Mouse (Mus musculus): ENCODE data around the gene Cradd.

Cradd gene

DNA sequence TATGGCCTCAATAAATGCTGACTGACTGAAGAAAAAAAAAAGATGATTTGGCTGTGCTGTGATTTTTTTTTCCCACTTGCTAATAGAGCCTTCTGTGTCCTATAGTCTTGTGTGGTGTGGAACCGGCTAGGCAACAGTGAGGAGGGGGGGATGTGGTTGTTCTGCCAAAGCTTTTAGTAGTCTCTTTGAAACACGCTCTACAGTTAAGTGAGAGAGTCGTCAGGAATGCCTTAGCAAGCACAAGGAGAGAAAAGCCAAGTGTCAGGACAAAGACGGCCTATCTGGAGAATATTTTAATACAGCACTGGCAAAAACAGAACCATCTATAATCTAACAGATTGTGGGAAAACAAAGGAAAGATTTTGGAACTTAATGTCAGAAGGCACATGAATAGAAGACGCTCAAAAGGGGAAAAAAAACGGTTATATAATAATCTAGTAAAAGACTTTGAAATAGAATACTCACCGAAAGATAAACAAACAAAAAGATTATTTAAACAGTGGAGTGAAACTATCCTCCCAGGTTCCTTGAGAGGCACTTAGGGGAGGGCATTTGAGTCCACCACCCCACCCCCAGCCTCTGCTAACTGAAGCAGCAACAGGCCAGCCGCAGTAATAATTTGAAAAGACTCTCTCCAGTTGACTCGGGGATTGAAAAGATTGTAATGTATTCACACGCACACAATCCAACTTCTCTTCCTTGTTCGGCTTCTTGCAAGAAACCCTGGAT, 16.9 kb downstream of the Cradd start:
- DNase-seq (ENCODE audit: extremely low spot score, low spot score) = no peak

- DNase-seq (ENCODE audit: extremely low spot score, low spot score) = no peak
These were observed 19.7 kb downstream of the Cradd start for GRCm38 (mm10) chr10:95304240-95304639.

DNA sequence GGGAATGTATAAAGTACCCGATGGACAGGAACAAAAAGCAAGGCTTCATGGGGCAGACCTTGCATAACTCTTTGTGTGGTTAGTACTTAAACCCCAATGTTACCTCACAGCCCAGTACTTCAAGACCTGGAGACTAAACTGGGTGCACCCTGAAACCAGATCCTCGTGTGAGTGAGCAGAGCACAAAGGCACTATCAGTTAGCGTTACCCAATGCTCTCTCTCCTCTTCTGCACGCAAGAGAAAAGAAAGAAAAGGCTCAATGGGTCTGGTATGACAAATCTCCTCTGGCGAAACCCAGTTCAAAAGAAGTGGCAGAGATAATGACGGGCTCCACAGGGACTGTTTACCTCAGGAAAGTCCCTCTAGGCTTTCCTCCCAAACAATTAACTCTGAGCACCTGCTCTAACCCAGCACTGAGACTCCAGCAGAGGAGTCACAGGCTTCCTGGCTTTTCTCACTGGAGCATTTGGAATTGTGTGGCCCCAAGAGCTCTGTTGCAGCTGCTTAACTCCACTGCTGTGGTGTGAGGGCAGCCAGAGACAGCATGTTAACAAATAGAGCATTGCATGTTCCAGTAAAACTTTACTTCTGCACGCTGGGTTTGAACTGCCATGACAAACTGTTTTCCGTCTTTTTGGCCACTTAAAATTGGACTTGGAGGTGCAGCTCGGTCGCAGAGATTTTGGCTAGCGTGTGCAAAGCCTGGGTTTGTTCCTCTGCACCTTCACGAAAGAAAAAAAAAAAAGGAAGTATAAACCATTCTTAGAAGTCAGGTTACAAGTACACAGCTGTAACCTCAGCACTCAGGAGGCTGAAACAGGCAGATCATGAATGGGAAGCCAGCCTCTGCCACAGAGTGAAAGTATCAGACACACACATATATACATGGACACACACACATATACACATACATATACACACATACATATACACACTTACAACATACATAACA, 21.4 kb downstream of the Cradd start:
- DNase-seq (ENCODE audit: extremely low spot score, low spot score) = no peak

DNA sequence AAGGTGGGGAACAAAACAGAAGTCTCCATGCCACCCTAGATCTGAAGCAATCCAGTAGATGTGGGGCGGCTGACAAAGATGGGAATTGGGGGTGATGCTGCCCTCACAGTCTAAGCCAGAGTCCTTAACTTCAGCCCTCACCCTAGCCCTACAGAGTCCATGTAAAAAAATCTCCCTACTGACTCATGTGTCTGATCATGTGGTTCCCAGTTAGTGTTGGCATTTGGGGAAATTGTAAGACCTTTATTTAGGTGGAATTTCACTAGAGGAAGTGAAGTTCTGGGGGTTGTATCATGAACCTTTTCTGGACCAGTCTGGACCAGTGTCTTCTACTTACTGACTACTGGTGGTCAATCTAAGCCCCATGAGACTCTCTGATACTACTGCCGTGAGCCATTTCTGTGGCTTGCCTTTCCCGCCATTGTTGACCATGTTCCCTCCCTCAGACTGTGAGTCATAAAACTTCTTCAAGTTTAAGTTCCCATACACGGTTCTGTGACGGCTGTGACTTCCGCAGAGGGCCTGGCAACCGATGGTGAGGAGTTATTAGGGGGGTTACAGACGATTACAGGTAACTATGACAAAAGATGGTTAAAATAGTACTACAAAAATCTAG, 23.6 kb downstream of the Cradd start:
- DNase-seq (ENCODE audit: extremely low spot score, low spot score) = no peak

DNA sequence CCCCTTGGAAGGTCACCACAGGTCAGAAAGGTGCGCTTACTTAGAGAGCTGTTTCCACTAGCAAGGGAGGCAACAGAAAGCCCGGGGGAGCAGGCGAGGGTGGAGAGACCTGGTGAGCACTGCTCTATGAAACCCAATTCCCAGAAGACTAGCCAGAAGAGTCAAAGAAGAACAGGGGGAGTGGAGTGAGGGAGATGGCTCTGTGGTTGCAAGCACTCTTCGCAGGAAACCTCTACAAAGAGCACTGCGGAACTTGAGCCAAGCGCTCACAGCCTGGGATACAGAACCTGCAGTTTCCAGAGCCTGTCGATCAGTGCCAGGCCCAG, 24.2 kb downstream of the Cradd start:
- no peak for DNase-seq (ENCODE audit: extremely low spot score, low spot score)

- no peak for DNase-seq (ENCODE audit: extremely low spot score, low spot score)
These were observed 24.7 kb downstream of the Cradd start for GRCm38 (mm10) chr10:95299010-95299807.

DNA sequence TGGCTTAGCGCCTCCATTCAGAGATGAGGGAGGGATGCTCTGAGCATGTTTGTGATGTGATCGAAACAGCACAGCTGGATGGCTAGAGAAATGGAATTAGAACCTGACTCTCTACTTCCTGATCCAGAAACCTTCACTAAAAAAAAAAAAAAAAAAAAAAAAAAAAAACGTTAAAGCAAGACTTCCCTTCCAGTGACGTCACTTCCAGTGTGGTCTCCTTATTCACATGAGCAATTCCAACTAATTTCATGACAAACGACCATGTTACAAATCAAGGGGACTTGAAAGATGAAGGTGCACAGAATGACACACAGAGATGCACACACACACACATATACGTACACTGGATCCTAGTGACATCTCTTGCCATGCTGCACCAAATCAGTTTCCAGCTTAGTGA, 25.4 kb downstream of the Cradd start:
- no peak for DNase-seq (ENCODE audit: extremely low spot score, low spot score)

- no peak for DNase-seq (ENCODE audit: extremely low spot score, low spot score)
These were observed 26.2 kb downstream of the Cradd start for GRCm38 (mm10) chr10:95297690-95298104.

- no peak for DNase-seq (ENCODE audit: extremely low spot score, low spot score)
These were observed 26.9 kb downstream of the Cradd start for GRCm38 (mm10) chr10:95297024-95297423.

GRCm38 (mm10) chr10:95293261-95293660, 30.7 kb downstream of the Cradd start:
- no peak for DNase-seq (ENCODE audit: extremely low spot score, low spot score)

DNA sequence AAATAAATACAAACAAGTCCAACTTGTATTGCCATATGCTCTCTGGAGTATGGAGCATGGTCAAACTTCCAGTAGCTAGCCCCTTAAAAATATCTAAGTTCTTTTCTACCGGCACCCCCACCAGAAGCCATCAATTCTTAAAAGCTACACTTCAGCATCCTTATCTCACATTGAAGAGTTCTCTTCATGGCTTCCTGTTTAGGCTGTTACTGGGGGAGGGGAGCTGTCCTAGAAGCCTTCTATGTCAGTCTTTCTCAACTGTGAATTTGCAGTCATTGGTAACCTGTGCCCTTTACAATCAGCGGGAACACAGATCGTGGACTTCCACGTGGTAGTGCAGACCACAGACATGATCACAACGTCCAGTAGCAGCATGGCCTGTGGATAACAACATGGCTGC, 31.7 kb downstream of the Cradd start:
- no peak for DNase-seq (ENCODE audit: extremely low spot score, low spot score)

DNA sequence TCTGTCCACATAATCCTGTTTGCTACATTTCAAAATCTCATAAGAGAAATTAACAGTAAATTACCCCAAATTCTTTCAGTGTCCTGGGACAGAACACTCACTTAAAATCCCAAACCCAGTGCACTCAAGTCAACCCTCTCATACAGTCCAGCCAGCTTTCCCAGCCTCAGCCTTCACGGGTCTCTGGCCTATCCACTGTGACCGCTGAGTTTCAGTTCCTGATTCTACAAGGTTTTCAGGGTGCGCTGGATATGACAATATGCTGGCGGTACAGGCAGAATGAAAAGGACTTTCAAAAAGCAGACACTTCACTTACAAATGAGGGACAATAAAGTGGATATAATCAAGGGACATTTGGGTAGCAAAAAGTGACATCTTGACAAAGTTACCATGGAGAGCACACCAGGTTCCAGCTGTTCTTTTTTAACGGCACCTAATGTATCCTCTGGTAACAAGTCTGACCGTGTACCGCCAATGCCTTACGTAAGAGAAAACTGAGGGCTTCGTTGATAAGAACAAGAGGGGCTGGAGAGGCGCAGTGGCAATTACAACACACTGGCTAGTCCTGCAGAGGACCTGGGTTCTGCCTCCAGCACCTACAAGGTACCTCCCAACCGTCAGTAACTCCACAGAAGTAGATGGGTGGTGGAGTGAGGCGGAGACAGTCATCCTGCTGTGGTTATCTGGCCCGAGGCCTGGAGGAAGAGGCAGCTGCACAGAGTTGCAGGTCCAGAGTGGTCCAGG, 32.6 kb downstream of the Cradd start:
- DNase-seq (ENCODE audit: extremely low spot score, low spot score) = no peak

DNA sequence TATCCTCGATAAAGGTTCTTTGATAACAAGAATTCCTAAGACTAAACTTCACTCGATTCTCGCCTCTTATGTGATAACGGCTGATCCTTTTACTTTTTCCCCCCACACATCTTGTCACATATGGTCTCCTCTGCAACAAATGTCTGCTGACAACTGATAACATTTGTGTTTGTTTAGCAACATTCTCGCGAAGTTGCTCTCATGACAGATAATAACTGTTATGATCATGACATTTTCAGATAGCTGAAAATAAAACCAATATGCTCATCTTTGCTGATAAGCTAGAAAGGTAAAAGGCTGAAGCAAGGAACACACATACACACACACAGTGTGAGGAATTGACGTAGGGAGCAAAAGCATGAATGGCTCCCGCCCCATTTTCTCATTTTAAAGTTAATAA, 34.1 kb downstream of the Cradd start:
- no peak for DNase-seq (ENCODE audit: extremely low spot score, low spot score)

DNA sequence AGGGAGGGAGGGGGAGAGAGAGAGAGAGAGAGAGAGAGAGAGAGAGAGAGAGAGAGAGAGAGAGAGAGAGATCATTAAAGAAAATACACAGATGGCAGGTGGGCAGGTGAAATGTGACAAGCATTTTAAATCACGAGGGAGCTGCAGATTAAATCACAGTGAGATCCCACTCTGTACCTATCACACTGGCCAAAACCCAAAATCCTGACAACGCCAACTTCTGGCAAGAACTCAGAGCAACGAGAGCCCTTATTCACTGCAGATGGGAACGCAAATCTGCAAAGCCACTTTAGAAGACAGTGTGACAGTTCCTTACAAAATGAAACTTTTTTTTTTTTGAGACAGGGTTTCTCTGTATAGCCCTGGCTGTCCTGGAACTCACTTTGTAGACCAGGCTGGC, 35.7 kb downstream of the Cradd start:
- DNase-seq (ENCODE audit: extremely low spot score, low spot score) = no peak

- DNase-seq (ENCODE audit: extremely low spot score, low spot score) = no peak
These were observed 36.6 kb downstream of the Cradd start for GRCm38 (mm10) chr10:95287351-95287750.

- DNase-seq (ENCODE audit: extremely low spot score, low spot score) = no peak
These were observed 40.5 kb downstream of the Cradd start for GRCm38 (mm10) chr10:95283434-95283833.

- no peak for DNase-seq (ENCODE audit: extremely low spot score, low spot score)
These were observed 41.9 kb downstream of the Cradd start for GRCm38 (mm10) chr10:95281996-95282395.

GRCm38 (mm10) chr10:95281466-95281990, 42.4 kb downstream of the Cradd start:
- DNase-seq (ENCODE audit: extremely low spot score, low spot score) = no peak

GRCm38 (mm10) chr10:95280327-95280726, 43.6 kb downstream of the Cradd start:
- DNase-seq (ENCODE audit: extremely low spot score, low spot score) = no peak

- no peak for DNase-seq (ENCODE audit: extremely low spot score, low spot score)
These were observed 44.5 kb downstream of the Cradd start for GRCm38 (mm10) chr10:95279459-95279858.
